Mouse (Mus musculus) heart, adult 2 months (tissue): ENCODE results near the gene Baz2a. TPM values are rescaled to one million over a fixed set of nuclear protein-coding genes. Genes with fewer than 3 reads are reported as not detected.

Experiments used
- DNase-seq, 2 experiments: peaks; one replicate each; pipeline ENCODE4 v3.0.0; 2021
- H3K27ac ChIP-seq: fragments of 200-600 bp; 2 replicates; pipeline ENCODE4 v1.8.1; 2022
- H3K27me3 ChIP-seq: fragments of 200-500 bp; 2 replicates; pipeline ENCODE4 v1.6.1; 2012; ENCODE audit warnings: mild to moderate bottlenecking, low read length, inconsistent platforms, mixed read lengths; ENCODE audit not compliant: control insufficient read depth, insufficient read depth
- H3K36me3 ChIP-seq: fragments of 200-500 bp; 2 replicates; pipeline ENCODE4 v1.6.1; 2012; ENCODE audit warnings: low read length, inconsistent platforms; ENCODE audit not compliant: control insufficient read depth, insufficient read depth
- H3K4me1 ChIP-seq: fragments of 200-500 bp; 2 replicates; pipeline ENCODE4 v1.6.1; 2011; ENCODE audit warnings: low read length; ENCODE audit not compliant: control insufficient read depth, insufficient read depth
- H3K4me3 ChIP-seq: fragments of 200-600 bp; 2 replicates; pipeline ENCODE4 v1.8.1; 2022
- H3K79me2 ChIP-seq: fragments of 200-500 bp; replicated peaks from 2 replicates; pipeline ENCODE4 v1.6.1; 2012; ENCODE audit warnings: mild to moderate bottlenecking, inconsistent platforms, low read length, moderate library complexity, mixed read lengths; ENCODE audit not compliant: control insufficient read depth, insufficient read depth
- H3K9ac ChIP-seq: fragments of 200-500 bp; 2 replicates; pipeline ENCODE4 v1.6.1; 2012; ENCODE audit warnings: low read depth, mild to moderate bottlenecking, control low read depth, inconsistent platforms, low read length, mixed read lengths
- CTCF ChIP-seq: fragments of 200-600 bp; IDR thresholded peaks from 2 replicates; pipeline ENCODE4 v1.8.1; 2022; ENCODE audit warnings: antibody characterized with exemption, mild to moderate bottlenecking, moderate library complexity
- EP300 ChIP-seq: fragments of 200-500 bp; IDR thresholded peaks from 2 replicates; pipeline ENCODE4 v1.6.1; 2011; ENCODE audit warnings: low read depth, low read length, control low read depth; ENCODE audit not compliant: insufficient read depth
- POLR2A ChIP-seq: fragments of 200-500 bp; IDR thresholded peaks from 2 replicates; pipeline ENCODE4 v1.6.1; 2011; ENCODE audit warnings: mild to moderate bottlenecking, low read depth, low read length, control low read depth; ENCODE audit not compliant: insufficient read depth
- WGBS: fragments of 180-500 bp; shearing (Covaris S2); methylation state at CpG from one replicate; pipeline ENCODE4 v1.1.7; 2018; 5-methylcytosine and 5-hydroxymethylcytosine counted together
- intact Hi-C: fragments of 180-260 bp; cut with DNase I; formaldehyde crosslinking; loops from one replicate; pipeline ENCODE4 v1.15.1; 2025
- polyA plus RNA-seq: library from polyadenylated mRNA; depleted of rRNA; stranded (reverse); fragments of >200 nt; gene quantifications from 2 replicates; pipeline ENCODE4 v1.2.3, GENCODE M21; 2012
- total RNA-seq, 2 experiments: library from RNA; stranded (reverse); gene quantifications; 2 replicates each; pipeline ENCODE4 v1.2.3; 2021

The Baz2a gene
- total and polyA plus RNA-seq, 3 experiments, result 15.5 to 22.4 (median 18.4) TPM

DNA sequence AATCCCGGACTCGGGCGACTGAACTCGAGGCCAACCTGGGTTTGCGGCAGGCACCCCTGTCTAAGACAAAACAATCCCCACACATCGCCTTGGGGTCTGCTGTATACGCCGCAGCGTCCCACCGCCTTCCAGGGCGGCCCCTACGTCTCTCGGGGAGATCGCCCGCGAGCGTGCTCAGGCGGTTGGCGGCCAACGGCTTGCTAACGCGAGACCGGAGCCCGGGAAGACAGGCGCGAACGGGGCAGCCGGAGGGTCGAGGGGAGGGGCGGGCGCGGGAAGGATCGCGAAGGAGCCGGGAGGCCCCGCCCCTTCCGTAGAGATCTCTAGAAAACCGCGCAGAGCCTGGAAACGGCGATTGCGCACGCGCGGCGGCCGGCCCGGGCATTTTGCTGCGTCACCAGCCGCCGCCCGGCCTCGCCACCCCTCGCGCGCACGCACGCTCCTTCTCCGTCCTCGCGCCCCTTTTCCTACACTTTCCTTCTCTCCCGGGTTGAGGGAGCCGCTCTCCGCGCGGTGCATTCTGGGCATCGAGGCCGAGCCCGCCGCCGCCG lies 32.7 kb upstream of the Baz2a start, which contains the start of gene Ptges3:
TSS of gene Ptges3 (plus strand) at position 354 of the 551 bp plus-strand sequence.
- H3K36me3 ChIP-seq, result peaks cover 21% of the 10 kb centered on the region
- peak within 1 kb of the TSS; percentile 91 for H3K9ac ChIP-seq
- WGBS, result under 1% methylated on average over 48 of the region's 72 CpGs
- peak within 1 kb of the TSS; percentile 100 for H3K27ac ChIP-seq
- intact Hi-C loops, result loop anchor here (1.0 to 2.0 kb wide), 3 partner anchors 23 to 32 kb away; partner anchors contain the start of genes Atp5b and Naca
- peaks cover 6% of the 10 kb centered on the region for H3K4me1 ChIP-seq
- H3K4me3 ChIP-seq, result peak within 1 kb of the TSS; percentile 67
- DNase-seq, result peak; percentile 98
- no peaks in the 10 kb centered on the region; the same call in 1 of the 2 replicates for H3K79me2 ChIP-seq
- no peaks in the 10 kb centered on the region for H3K27me3 ChIP-seq
- 0 out of 2 replicates have a peak, but pooled peaks have one; percentile 8 for TF ChIP-seq EP300
- TF ChIP-seq POLR2A, result peak; percentile 76
- TF ChIP-seq CTCF, result 0 out of 2 replicates have a peak, but pooled peaks have one; percentile 0

DNA sequence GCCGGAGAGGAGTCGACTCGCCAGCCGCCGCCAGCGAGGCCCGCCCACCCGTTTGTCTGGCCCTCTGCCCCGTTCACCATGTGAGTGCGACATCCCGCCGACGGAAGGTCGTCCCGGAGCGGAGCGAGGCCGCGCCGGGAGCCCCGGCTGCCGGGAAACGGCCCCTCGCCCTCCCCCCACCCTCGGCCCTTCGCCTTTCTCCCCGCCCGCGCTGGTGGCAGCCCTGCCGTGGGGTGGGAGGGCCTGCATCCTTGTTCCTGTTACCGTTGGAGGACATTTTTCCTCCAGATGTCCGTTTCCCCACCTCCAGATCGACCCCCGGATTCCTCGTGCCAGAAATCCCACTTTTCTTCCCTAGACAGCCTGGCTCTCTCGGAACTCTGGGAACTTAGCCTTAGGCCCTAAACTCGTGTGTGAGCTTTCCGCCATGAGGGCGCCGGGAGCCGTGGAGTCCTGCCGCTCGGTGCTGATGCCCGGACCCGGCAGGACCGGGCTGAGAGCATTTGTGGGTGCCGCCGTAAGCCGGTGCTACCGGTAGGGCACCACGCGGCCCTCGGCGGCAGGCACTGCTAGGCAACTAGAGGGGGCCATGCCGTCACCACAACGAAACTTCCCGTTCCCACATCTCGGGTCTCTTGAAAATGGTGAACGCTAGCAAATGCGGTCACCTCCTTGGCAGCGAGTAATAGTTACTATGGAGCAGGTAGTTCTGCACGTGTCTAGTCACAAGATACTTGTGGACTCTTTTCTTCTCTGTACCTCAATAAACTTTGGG lies 32.0 kb upstream of the Baz2a start:
- Histone ChIP-seq H3K4me3 (peak overlapping the region; percentile 67), H3K27ac (peak overlapping the region; percentile 100), H3K4me1 (peaks cover 9% of the 10 kb centered on the region), H3K79me2 (peaks cover 3% of the 10 kb centered on the region; the same call in 1 of the 2 replicates), H3K9ac (peak overlapping the region; percentile 86), H3K36me3 (peaks cover 25% of the 10 kb centered on the region), H3K27me3 (no peaks in the 10 kb centered on the region)
- WGBS, result under 1% methylated on average over 62 of the region's 62 CpGs
- TF ChIP-seq POLR2A (no peak), CTCF (peak; percentile 28), EP300 (0 out of 2 replicates have a peak, but pooled peaks have one; percentile 13)
- intact Hi-C loops, result loop anchor here (1.0 to 2.0 kb wide), 2 partner anchors 23 to 31 kb away; partner anchors contain the start of gene Atp5b
- peak; percentile 68 to 73 for DNase-seq

GRCm38 (mm10) chr10:128061109-128061508 lies 30.3 kb upstream of the Baz2a start:
- Histone ChIP-seq H3K36me3 (peaks cover 25% of the 10 kb centered on the region), H3K4me1 (peaks cover 10% of the 10 kb centered on the region), H3K27me3 (no peaks in the 10 kb centered on the region), H3K27ac (no peak overlapping the region), H3K9ac (no peak overlapping the region), H3K79me2 (peaks cover 3% of the 10 kb centered on the region; the same call in 1 of the 2 replicates), H3K4me3 (no peak overlapping the region)
- TF ChIP-seq EP300 (no peak), POLR2A (no peak), CTCF (no peak)
- DNase-seq, result no peak
- intact Hi-C loops, result no loop called here
- WGBS, result 80% methylated on average over 5 of the region's 5 CpGs

DNA sequence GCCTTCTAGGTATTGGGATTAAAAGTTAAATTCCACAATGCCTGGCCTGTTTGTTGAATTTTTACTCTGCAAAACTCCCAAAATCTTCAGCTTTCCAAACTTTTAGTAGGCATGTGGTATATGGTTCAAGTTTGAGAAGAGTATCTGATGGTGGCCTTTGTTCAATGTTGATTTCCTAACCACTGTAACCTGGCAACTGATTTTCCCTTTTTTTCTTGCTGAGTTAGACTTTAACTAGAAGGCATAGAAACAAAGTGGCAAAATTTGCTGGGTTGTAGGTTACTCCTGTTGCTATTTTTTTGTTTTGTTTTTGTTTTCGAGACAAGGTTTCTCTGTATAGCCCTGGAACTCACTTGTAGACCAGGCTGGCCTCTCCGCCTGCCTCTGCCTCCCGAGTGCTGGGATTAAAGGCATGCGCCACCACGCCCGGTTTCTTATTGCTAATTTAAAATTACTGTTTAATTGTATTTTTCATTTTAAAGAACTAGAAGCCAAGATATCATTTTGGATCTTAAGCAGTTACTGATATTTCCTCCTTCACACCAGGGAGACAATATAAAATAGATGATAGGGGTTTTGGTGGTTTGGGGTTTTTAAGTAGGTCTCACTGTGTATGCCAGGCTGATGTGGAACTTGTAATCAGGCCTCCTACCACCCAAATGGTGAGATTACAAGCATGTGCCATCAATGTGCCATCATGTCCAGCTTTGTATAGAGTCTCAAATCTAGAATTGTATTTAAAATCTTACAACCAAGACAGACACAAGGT lies 29.0 kb upstream of the Baz2a start:
- H3K27ac ChIP-seq, result no peak overlapping the region
- DNase-seq, result no peak
- H3K9ac ChIP-seq, result no peak overlapping the region
- H3K27me3 ChIP-seq, result no peaks in the 10 kb centered on the region
- TF ChIP-seq CTCF (no peak), POLR2A (no peak), EP300 (no peak)
- intact Hi-C loops, result no loop called here
- H3K4me1 ChIP-seq, result peaks cover 10% of the 10 kb centered on the region
- WGBS, result 90% methylated on average over 6 of the region's 6 CpGs
- no peak overlapping the region for H3K4me3 ChIP-seq
- peaks cover 3% of the 10 kb centered on the region for H3K79me2 ChIP-seq
- peaks cover 25% of the 10 kb centered on the region for H3K36me3 ChIP-seq

DNA sequence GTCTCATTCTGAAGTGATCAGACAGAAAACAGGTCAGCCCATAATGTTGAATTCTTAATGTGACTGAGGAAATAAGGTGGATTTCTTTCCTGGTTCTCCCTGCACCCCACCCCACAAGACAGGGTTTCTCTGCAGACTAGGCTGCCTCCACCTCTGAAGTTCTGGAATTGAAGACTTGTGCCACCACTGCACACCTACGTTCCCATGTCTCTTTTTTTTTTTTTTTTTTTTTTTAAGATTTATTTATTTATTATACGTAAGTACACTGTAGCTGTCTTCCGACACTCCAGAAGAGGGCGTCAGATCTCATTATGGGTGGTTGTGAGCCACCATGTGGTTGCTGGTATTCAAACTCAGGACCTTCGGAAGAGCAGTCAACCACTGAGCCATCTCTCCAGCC lies 25.3 kb upstream of the Baz2a start:
- Histone ChIP-seq H3K79me2 (peaks cover 9% of the 10 kb centered on the region), H3K27ac (no peak overlapping the region), H3K27me3 (no peaks in the 10 kb centered on the region), H3K4me1 (peaks cover 10% of the 10 kb centered on the region), H3K4me3 (no peak overlapping the region), H3K9ac (no peak overlapping the region), H3K36me3 (peaks cover 33% of the 10 kb centered on the region)
- 76% methylated on average over 5 of the region's 5 CpGs for WGBS
- TF ChIP-seq POLR2A (no peak), CTCF (0 out of 2 replicates have a peak, but pooled peaks have one; percentile 13)
- intact Hi-C loops, result no loop called here
- DNase-seq, result no peak
